Mouse (Mus musculus): ENCODE data around the gene Znhit2. TPM values are rescaled to one million over a fixed set of nuclear protein-coding genes. Genes with fewer than 3 reads are reported as not detected.

Znhit2 gene
- 10 to 100 TPM; 11.2 to 11.7 TPM for total RNA-seq (2023)

DNA sequence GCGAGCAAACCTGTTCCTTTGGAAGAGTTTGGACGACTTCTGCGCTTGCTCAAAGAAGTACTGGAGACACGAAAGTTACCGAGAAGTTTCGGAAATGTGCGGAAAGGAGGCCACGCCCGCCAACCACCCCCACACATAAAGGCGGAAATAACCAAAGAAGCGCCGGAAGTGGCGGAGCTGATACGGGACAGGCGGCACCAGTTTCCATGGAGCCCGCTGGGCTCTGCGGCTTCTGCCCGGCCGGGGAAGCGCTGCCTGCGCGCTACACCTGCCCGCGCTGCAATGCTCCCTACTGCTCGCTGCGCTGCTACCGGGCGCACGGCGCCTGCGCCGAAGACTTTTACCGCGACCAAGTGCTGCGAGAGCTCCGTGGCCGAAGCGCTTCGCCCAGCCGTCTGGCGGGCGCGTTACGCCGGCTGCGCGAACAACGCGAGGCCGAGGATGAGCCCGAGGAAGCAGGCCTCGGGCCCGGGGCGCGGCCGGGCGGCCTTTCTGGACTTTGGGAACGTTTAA is at the start of gene Znhit2:
Gene Znhit2, plus strand, starts transcription at position 172 of the 513 bp plus-strand sequence.

DNA sequence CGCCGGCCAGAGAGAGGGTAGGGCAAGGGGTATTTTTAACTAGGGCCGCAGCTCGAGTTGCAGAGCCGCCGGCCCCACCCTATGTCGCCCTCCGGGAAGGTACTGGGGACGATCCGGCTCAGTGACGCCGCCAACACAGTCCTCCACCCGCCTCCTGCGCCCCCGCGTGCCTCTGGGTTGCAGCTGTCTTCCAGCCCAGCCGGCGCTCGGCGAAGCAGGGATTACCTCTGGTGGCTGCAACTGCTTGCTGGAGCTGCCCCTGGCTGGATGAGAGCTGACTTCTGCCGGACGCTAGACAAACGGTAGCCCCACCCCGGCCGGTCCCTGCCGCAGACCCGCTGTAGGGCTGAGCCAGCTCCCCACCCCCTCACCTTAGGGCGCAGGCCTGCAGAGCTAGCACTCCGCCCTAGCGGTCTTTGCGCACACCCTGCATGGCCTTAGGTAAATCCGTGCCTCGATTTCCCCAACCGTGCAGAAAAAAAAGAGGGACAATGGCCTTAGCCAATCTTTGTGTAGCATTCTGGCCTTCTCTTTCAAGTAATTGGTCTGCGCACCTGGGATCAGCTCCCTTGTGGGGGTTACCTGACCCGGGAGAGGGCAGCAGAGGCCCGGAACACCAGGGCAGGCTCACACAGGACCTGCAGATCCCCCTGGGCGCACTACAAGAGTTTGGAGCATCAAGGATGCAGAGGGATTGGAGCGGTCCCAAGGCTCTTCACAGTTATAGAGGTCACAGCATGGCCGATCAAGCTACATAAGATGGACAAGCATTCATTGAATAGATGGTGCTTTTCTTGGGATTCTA is 45.3 kb upstream of the Znhit2 start, which contains the start of gene Capn1:
Gene Capn1, minus strand, starts transcription at position 387 of the 805 bp plus-strand sequence.

DNA sequence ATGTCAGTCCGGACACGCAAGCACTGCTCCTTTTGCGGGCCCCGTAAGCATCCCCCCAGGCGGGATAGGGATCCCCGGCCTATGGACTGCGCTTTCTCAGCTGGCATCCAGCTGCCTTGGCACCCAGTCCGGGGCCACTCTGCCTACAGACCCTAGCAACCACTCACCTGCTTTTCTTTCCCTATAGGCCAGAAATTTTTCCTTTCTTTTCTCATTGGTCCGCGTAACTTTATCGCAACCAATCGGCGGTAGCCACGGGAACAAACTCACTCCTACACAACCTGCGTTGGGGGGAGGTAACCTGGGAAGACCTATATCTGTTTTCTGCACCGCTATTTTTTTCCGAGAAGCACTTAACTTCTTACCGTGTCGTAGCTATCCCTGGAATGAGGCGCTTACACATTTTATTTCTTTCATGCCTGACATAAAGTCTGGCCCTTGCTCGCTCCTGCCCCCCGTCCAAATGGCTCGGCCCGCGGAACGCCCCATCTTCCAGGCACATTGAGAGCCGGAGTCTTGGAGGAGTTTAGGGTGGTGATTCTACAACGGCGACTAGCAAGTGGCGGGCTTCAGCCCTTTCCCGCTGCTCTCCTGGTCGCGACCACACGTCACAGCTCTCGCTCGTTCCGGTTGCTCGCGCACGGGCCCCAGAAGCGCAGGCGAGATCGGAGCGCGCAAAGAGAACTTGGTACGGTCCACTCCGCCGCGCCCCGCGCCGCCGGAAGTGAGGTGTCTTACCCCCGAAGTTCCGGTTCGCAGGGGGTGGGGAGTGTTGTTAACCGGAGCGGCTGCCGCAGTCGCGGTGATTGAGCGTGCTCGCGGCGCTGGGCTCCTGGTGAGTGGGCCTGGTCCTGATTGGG is 14.5 kb upstream of the Znhit2 start, which contains the start of gene Syvn1:
Gene Syvn1, plus strand, starts transcription at position 283 of the 860 bp plus-strand sequence.

DNA sequence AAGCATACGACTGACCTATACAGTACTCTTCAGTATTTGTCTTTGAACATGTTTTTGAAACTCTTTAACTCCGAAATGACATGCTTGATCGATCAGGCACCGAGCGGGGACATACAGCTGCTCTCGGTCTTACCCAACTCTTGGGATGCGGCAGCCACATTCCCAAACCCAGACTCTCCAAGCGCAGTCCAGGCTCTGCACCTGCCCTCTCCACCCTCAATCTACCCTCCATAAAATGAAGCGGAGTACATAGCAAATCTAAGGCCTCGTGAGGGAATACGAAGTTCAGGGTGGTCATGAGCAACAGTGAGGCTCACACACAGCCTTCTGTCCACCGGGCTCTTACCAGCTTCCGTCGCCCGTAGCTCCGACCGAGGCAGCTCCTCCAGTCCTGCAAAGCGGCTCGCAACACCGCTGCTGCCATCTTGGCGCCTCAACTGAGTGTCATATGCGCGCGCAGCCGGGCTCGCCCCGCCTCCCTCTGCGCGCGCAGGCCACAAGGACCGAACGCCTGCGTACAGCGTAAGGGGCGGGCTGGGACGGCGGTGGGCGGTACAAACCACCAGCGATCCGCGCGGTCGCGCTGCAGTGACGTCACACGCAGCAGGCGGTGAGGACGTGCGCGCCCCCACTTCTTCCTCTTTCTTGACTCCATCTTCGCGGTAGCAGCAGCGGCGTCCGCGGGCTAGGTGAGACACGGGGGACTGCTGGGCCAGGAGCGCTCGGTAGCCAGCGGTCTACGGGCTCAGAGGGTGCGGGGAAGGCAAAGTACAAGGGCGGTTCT is 3.5 kb upstream of the Znhit2 start, which contains the start of the genes Mrpl49 and Fau:
Gene Mrpl49, minus strand, starts transcription at position 473 of the 784 bp plus-strand sequence.
Gene Fau, plus strand, starts transcription at position 532 of the 784 bp plus-strand sequence.

DNA sequence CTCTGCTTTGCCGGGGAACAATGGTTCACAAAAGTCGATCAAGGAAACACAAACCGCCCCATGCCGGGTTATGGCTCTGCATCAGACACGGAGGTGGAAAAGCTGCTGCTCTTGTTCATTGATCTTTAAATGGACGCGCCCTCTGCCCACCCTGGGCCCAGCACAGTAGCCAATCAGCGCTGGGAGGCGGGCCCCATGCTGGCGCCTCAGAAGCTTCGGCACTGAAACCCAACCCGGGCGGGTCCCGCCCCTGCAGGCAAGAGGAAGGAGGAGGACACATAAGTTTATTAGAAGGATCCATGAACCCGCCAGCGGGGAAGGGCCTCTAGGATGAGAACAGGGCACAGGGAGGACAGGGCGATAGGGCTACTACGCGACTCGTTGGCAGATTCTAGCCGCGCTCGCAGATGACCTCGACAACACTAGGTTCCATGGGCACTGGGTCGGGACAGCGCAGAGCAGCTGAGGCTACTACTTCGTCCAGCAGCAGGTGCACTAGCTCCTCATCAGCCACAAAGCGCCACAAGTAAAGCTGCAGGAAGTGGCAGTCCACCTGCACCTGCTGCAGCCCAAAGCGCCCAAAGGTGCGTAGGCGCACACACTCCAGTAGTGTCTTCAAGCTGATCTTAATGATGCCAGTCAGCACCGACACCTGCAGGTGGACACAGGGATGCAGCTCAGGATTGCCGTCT is 6.9 kb downstream of the Znhit2 start, which contains the start of gene Tm7sf2:
Gene Tm7sf2, minus strand, starts transcription at position 650 of the 692 bp plus-strand sequence.

DNA sequence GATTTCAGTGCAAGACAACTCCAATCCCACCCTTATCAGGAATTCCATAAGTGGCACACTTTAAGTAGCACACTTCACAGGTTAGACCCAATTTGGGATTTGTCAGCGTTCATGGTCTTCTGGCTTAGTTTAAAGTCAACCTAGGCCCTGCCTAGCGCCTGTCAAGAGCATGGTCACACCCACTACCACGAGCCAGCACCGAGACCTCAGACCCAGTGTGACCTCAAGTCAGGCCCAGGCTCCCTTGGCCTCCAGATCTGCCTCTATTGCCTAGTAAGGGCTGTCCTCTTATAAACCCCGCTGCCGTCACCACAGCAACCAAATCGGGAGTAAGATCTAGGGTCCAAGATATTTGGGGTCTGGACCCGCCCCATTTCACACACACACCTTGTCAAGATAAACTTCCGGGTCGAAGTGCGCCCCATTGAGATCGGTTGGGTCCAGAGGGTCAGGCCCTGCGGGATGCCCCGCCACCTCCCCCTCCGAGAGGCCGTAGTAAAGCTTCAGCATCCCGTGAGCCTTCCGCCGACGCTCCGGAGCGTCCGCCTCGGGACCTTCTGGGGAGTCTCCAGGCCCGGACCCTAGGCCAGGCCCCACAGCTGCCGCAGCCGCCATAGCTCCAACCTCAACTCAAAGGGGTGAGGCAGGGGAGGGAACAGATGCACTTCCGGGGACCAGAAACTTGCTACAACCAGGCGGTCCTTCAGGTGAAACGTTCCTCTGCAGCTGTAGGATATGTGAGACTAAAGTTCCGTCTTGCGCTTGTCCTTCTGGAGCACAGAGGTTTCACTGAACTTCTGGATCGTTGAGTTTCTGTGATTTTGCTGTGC is 15.8 kb downstream of the Znhit2 start, which contains the start of gene Vps51:
Gene Vps51, minus strand, starts transcription at position 668 of the 830 bp plus-strand sequence.

DNA sequence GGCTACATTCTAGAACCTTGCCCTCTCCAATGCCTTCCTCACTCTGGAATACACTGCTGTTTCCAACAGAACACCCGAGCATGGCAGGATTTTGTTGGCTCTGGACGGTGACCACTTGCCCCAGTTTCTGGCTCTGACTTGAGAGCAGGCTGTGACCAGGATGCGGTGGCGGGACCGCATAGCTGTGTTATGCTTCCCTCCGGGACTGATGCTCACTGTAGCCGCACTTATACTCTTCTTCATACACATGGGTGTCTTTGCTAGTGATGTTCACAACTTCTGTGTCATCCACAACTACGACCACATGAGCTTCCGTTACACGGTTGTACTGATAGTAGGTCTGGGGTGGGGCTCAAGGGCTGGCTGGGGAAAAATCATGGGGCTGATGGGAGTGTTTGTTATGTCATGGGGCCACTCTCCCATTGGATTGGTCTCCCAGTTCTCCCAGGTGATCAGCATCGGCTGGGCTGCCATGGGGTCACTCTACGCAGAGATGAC is 19.0 kb downstream of the Znhit2 start, which contains the start of gene Tmem262:
Gene Tmem262, plus strand, starts transcription at position 51 of the 498 bp plus-strand sequence.

DNA sequence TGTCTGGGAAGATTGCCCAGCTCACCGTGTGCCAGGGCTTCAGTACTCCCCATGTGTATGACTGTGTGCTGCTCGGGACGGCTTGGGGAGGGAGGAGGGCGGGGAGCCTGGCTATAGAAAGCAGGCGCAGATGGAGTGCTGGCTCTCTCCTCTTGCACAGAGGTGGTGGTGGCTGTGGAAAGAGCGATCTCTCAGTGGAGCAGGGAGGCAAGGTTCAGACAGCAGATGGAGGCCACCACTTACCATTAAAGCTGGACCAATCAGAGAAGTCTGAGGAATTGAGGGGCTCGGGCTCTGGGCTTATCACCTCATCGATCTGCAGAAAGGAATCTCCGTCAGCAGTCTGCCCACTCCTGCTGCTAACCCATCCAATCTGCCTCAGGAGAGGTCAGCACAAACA is 21.2 kb downstream of the Znhit2 start, which contains the start of gene Gm28374:
Gene Gm28374, minus strand, starts transcription at position 101 of the 400 bp plus-strand sequence.

DNA sequence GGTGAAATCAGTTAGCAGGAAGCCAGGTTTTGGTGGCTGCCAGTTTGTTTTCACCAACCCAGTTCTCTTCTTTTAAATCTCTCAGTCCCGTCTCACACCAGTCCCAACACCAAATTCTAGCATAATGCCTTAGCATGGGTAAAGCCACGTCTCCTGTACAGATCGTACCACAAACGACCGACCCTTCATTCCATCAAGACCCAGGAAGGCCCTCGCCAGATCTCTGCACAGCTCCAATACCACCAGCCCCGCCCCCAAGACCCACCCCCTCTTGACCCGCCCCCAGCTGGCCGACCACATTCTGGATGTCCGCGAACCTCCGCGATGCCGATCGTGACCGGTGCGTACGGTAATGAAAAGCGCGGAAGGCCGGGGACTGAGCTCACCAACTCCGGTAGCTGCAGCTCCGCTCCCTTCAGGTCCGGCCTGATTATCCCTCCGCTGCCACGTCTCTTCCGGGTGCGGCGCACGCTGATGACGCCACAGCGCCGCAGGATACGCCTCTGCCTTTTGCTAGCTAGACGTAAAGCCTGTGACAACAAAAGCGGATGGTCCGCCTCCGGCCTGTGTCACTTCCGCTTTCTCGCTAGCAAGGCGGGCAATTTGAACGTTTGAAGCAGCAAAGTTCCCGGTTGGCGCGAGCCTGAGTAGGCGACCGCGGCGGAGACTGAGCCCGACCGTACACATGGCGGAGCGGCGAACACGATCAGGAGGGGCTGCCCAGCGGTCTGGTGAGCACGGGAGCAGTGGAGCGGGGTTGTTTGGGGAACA is 23.7 kb downstream of the Znhit2 start, which contains the start of the genes Zfpl1 and Cdca5:
Gene Zfpl1, minus strand, starts transcription at position 479 of the 771 bp plus-strand sequence.
Gene Cdca5, plus strand, starts transcription at position 506 of the 771 bp plus-strand sequence.

DNA sequence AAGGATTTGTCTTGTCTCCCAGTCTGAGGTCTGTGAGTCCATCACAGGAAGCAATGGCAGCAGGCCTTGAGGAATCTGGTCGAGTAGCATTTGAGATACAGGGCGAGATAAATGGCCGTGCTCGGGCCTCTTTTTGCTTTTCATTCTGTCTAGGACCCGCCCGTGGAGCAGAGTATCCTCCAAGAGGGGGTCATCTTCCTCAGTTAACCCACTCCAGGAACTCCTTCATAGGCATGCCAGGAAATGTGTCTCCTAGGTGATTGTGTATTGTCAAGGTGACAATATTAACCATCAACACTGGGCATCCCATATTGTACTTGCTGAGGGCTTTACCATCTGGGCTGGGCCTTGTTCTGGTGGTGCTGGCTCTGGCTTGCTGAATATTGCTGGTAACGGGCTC is 33.1 kb downstream of the Znhit2 start, which contains the start of gene AC131692.1:
Gene AC131692.1, plus strand, starts transcription at position 301 of the 400 bp plus-strand sequence.

DNA sequence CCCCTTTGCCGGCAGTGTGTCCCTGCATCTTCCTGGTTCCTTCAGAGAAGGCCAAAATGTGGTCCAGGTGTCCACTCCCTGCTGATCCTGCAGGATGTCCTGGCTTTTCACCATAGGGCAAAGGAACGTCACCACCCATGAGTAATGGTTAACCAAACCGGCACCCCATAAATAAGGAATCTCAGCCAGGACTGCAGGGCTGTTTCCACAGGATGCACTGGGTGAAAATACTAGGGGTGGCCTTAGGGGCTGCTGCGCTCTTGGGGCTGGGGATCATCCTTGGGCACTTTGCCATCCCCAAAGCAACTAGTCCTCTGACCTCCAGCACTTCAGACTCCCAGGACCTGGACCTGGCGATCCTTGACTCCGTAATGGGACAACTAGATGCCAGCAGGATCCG is 44.6 kb downstream of the Znhit2 start, which contains the start of gene Naaladl1:
Gene Naaladl1, plus strand, starts transcription at position 197 of the 400 bp plus-strand sequence.

Other genes with a start within 250 kb of the Znhit2 start
- 10 to 100 TPM; 56.7 to 60.3 TPM for gene Frmd8, start 185.9 kb upstream of the Znhit2 start, total RNA-seq (2023)
- gene Slc25a45, start 183.4 kb upstream of the Znhit2 start, total RNA-seq (2023), result 10 to 100 TPM; 54.1 to 58.0 TPM
- gene Tigd3, start 167.0 kb upstream of the Znhit2 start, total RNA-seq (2023), result 1 to 10 TPM; 1.6 to 2.0 TPM
- 100 to 1,000 TPM; 109 to 122 TPM for gene Dpf2, start 148.2 kb upstream of the Znhit2 start, total RNA-seq (2023)
- 1 to 10 TPM; 4.5 to 5.0 TPM for gene Cdc42ep2, start 136.4 kb upstream of the Znhit2 start, total RNA-seq (2023)
- 10 to 100 TPM; 30.9 to 35.0 TPM for gene Pola2, start 97.0 kb upstream of the Znhit2 start, total RNA-seq (2023)
- 1 to 10 TPM; 2.0 to 2.5 TPM for gene Slc22a20, start 75.0 kb upstream of the Znhit2 start, total RNA-seq (2023)
- gene Capn1, start 45.3 kb upstream of the Znhit2 start, total RNA-seq (2023), result 100 to 1,000 TPM; 247 to 265 TPM
- gene Syvn1, start 14.6 kb upstream of the Znhit2 start, total RNA-seq (2023), result 10 to 100 TPM; 45.6 to 51.2 TPM
- gene Mrpl49, start 3.4 kb upstream of the Znhit2 start, total RNA-seq (2023), result 10 to 100 TPM; 15.8 to 16.7 TPM
- 1,000 to 10,000 TPM; 1,540 to 1,651 TPM for gene Fau, start 3.3 kb upstream of the Znhit2 start, total RNA-seq (2023)
- gene Tm7sf2, start 7.2 kb downstream of the Znhit2 start, total RNA-seq (2023), result 1 to 10 TPM; 9.6 to 9.7 TPM
- 10 to 100 TPM; 70.3 to 87.1 TPM for gene Vps51, start 16.0 kb downstream of the Znhit2 start, total RNA-seq (2023)
- not detected for gene Tmem262, start 18.8 kb downstream of the Znhit2 start, total RNA-seq (2023)
- gene Gm28374, start 21.1 kb downstream of the Znhit2 start, total RNA-seq (2023), result under 1 TPM in 1 of 2 experiments, not detected in 1; 0.71 TPM
- gene Zfpl1, start 23.8 kb downstream of the Znhit2 start, total RNA-seq (2023), result 10 to 100 TPM; 38.5 to 39.7 TPM
- 10 to 100 TPM; 26.1 to 30.9 TPM for gene Cdca5, start 23.8 kb downstream of the Znhit2 start, total RNA-seq (2023)
- gene AC131692.1, start 33.2 kb downstream of the Znhit2 start, total RNA-seq (2023), result 1 to 10 TPM; 1.1 to 1.9 TPM
- gene Naaladl1, start 44.6 kb downstream of the Znhit2 start, total RNA-seq (2023), result under 1 TPM; 0.49 to 0.60 TPM
- gene Sac3d1, start 57.5 kb downstream of the Znhit2 start, total RNA-seq (2023), result 1 to 10 TPM; 5.2 to 6.0 TPM
- gene Snx15, start 67.1 kb downstream of the Znhit2 start, total RNA-seq (2023), result 10 to 100 TPM; 13.6 to 17.3 TPM
- under 1 TPM in 1 of 2 experiments, not detected in 1; 0.42 TPM for gene Batf2, start 79.8 kb downstream of the Znhit2 start, total RNA-seq (2023)
- gene Arl2, start 80.4 kb downstream of the Znhit2 start, total RNA-seq (2023), result 10 to 100 TPM; 11.0 to 12.8 TPM
- gene Majin, start 123.2 kb downstream of the Znhit2 start, total RNA-seq (2023), result not detected
- not detected for gene Gpha2, start 165.2 kb downstream of the Znhit2 start, total RNA-seq (2023)
- 10 to 100 TPM; 14.6 to 20.9 TPM for gene Ppp2r5b, start 174.7 kb downstream of the Znhit2 start, total RNA-seq (2023)
- gene Atg2a, start 180.5 kb downstream of the Znhit2 start, total RNA-seq (2023), result 100 to 1,000 TPM; 186 to 206 TPM
- 100 to 1,000 TPM; 224 to 254 TPM for gene Ehd1, start 215.5 kb downstream of the Znhit2 start, total RNA-seq (2023)
- gene Cdc42bpg, start 245.3 kb downstream of the Znhit2 start, total RNA-seq (2023), result 10 to 100 TPM; 10.1 to 13.7 TPM